Mouse (Mus musculus) adrenal gland, postnatal 14 days (tissue): ENCODE results near the gene Crybb3. TPM values are rescaled to one million over a fixed set of nuclear protein-coding genes. Genes with fewer than 3 reads are reported as not detected.

Source experiments
- DNase-seq: peaks from one replicate; pipeline ENCODE4 v3.0.0; 2021; ENCODE audit warnings: mixed read lengths
- total RNA-seq: library from RNA; stranded (reverse); gene quantifications from 2 replicates; pipeline ENCODE4 v1.2.3, GENCODE M21; 2021

Gene Crybb3
- total RNA-seq, 1 experiment from 2014 or later, result 1.4 TPM

DNA sequence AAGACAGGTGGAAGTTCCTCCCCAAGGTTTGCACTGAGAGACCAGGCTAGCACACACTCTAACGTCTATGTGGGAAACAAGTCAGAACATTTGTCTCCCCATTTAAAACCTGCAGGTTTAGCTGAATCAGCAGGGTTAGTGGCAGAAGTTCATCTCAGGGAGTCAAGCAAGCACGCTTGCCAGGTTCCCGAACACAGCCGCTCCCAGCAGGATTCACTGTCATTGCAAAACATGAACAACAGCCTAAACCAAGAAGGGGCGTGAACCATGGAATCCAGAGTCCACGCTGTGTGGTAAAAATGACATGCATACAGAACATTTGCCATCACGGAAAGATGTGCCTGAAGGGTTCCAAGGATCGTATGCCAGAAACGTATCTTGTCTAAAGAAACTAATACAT lies 23.7 kb upstream of the Crybb3 start:
- no peak for DNase-seq

DNA sequence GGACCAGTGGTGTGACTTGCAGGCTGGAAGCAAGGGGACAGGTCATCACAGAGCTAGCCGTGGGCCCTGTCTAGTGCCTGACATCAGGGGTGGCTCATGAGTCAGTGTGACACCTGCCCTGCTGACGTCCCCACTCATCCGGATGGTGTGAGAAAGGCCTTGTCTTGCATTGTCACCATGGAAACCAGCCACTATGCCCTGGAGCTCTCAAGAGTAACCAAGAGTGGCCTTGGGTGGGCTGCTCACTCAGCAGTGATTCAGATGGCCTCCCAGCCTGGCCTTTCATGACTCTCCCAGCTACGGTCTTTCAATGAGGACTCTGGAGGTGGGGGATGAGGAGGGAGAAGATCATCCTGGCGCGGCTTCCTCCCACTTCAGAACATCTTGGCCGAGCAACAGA lies 21.1 kb upstream of the Crybb3 start:
- DNase-seq, result peak; percentile 85

DNA sequence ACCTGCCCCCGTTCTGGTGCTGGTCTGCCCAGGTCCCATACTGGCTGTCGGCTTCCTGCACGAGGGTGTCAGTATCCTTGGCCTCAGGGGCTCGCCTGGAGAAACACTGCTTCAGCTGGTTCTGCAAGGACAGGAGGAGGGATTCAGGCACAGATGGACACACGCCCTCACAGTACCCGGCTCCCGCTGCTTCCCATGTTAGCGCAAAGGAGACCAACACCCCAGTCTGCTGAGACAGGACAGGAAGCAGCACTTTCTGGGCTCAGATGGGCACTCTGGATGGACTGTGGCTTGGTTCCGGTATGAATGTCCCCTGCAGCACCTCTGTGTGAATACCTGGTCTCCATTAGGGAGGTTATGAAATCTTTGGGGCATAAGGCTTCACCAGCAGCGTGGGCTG lies 20.1 kb upstream of the Crybb3 start:
- no peak for DNase-seq

DNA sequence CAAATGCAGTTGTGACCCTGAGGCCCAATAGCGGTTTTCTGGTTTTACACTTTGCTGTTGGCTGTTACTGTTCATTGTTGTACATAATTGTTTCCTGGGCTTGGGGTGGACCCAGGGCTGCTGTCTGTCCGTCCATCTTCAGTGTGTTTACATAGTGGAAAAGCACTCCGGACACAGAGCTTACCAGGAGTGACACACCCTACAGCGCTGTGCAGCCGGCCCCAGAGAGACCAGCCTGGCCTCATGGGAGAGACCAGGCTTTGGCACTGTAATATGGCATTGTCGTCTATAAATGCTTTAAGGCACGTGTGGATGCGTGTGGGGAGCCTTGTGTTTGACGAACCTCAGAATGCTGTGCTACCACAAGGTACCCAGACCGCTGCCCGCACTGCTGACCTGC lies 19.0 kb upstream of the Crybb3 start:
- no peak for DNase-seq

DNA sequence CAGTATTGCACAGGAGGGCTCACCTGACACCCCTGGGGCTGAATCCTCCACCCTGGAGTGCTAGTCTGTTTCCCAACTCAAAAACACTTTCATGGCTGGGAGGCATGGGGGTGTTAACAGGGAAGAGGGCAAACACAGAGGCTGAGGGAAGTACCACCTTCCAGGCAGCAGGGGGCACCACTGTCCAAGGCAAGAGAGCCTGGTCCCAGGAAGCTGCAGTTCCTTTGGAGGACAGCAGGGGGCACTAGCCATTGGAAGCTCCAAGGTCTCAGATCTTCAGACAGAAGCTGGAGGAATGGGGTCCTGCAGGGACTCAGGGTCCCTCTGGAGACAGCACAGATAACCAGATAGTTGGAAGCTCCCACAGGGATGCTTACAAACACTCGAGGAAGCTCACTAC lies 18.2 kb upstream of the Crybb3 start:
- peak; percentile 95 for DNase-seq

DNA sequence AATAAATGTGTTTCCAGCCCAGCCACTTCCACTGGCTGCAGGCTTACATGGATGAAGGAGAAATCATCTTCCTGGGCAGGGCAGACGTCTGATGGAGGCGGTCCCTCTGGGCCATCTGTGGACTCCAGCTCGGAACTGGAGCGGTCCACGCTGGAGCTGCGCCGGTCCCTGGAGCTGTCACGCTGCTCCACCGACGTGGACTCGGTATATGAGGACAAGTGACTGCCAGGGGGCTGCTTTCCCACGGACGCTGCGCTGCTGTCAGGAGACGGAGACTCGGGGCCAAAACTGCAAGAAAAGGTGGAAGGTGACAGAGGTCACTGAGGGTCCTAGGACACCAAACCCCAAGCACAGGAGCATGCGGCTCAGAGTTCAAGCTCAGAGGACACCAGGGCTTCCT lies 16.2 kb upstream of the Crybb3 start:
- DNase-seq, result no peak

DNA sequence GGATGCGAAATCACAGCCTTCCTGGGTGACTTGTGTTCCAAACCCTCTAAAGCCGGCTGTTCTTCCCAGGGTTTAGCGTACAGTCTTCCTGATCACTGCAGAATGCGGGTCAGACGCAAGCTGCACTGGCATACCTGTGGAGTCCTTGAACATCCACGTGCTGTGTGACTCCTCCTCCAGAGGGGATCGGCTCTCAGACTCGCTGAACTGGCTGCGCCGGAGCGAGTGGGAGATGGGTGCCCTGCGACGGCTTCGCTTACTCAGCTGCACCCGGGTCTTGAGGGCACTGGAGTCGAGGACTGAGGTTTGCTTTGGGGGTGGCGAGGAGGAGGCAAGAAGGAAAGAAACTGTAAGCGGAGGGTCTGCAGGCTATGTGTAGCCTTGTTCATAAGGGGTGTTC lies 14.1 kb upstream of the Crybb3 start:
- DNase-seq, result no peak

DNA sequence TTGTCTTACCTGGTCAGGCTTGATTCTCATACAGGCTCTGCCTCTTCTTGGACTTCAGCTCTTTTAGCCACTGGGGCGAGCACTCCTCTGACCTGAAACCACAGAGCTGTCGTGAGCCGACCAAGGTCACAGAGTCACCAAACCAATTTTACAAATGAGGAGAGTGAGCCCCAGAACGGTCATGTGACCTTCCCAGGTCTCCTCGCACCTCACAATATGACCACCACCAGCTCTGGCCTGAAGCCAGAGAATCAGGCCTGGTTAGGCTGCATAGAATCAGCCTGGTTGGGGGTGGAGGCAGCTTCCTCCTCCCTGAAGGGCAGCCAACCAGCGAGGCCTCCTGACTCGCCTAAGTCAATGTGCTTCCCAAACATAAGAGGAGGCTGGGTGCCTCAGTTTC lies 11.0 kb upstream of the Crybb3 start:
- no peak for DNase-seq

DNA sequence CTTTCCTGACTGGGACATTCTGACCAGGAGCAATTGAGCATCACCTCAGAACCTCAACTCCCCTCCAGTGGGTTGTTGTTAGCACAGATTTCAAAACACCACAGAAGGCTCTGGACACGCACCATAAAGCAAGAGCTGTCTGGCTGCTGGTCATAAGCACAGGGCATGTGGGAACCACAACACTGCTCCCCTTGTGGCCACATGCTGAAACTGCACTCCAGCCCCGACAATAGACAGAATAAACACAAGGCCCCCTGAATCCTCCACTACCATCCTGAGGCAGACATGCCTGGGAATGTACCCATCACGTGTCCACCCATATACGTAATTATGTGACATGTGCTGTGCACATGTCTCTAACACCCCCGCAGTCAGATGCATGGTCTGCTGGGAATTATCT lies 9.8 kb upstream of the Crybb3 start:
- peak; percentile 67 for DNase-seq

DNA sequence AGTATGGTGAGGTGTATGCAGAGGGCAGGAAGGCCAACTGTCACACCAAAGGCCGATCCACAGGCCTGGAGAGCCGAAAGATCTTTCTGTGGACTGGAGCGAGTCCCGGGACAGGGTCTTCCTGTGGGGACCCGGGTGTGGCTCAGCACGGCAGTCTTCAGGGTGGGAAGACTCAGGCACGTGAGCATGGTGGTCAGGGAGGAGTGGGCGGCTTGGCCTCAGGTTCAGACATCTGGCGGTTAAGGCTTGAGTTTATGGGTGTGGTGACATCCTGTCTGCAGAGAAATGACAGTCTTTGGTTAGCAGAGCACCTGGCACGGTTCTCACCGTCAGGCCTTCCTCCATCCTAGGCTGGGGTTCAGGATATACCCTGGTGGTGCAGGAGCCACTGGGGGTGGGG lies 9.4 kb upstream of the Crybb3 start:
- no peak for DNase-seq

DNA sequence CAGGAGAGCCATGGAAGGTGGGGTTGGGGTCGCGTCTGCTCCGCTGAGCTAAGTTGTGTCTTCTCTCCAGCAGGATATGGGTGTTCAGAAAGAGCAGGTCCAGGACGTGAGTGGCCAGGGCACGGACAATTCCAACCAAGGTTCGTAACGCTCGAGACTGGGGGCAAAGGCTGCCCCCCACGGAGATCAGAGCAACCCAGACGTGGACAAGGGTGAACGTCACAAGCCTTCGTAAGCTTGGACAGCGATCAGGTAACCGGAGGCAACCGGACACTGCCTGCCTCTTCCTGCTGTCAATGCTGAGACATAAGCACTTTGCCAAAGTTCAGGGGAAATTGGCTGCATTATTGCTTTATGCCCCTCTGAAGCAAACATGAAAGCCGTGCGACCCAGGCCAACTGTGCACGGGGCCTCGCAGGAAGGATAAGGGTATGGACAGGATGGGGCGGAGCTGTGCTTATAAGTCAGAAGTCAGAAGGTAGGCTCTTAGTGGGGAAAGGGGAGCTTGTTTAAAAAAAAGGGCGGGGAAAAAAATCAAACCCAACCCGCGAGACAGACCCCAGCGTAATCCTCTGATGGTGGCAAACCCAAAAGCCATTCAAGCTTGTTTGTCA lies 8.8 kb upstream of the Crybb3 start:
- no peak for DNase-seq

DNA sequence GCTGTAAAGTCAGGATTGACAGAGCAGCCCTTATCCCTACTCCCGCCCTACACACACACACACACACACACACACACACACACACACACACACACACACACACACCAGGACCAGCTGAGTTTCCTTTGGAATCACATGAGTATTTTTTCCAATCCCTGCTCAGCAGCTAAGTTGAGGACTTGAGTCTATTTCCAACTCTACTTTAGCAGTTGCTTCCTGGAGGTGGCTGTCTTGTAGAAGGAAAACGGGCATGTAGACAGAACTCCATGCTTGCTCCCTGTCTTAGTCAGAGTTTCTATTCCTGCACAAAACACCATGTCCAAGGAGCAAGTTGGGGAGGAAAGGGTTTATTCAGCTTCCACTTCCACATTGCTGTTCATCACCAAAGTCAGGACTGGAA lies 6.1 kb upstream of the Crybb3 start:
- no peak for DNase-seq

DNA sequence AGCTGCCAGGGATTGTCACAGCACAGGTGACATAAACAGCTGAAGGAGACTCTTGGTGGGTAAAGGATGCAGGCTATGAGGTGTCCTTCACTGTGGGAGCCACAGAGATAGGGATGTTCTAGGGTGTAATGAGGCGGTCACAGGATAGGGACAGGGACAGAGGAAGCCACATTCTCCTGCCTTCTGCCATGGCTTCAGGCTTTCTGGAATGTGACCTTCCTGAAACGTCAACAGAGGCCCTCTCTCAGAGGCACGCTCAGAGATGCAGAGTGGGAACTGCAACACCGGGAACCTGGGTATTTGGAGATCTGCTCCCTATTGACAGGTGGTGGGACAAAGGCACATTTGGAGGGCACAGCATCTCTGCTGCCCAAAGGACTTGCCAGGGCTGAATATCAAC lies 5.6 kb upstream of the Crybb3 start:
- DNase-seq, result no peak

DNA sequence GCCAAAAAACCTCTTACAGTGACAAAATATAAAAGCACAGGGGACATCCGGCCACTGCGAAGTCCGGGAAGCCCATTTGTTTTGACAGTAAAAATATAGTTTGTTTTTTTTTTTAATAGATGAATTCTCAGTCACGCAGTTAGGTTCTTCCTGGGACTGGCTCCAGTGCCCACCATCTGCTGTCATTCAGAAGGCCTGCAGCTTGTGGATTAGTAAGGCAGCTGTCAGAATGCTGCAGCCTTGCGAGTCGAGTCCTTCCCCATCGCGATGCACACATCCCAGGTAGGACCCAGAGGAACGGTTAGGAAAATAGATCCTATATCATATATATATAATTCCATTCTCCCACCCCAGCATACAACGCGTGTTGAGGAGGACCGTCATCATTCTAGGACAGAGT lies 5.1 kb upstream of the Crybb3 start:
- no peak for DNase-seq

DNA sequence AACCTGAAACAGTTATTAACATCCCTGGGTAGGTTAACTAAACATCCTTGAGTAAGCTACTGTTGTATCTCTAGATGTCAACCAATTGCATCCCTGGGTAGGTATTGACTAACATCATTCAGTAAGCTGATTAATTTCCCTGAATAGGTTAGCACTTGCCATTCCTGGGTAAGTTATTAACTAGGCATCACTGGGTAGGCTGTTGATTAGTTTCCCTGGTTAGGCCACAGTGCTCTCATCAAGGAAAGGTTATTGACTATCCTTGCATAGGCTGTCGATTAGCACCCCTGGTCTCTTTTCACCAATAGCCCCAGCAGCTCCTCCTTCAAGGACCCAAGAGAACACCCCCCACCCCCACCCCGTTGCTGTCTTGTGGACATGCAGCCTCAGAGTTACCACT lies 4.5 kb upstream of the Crybb3 start:
- DNase-seq, result no peak

DNA sequence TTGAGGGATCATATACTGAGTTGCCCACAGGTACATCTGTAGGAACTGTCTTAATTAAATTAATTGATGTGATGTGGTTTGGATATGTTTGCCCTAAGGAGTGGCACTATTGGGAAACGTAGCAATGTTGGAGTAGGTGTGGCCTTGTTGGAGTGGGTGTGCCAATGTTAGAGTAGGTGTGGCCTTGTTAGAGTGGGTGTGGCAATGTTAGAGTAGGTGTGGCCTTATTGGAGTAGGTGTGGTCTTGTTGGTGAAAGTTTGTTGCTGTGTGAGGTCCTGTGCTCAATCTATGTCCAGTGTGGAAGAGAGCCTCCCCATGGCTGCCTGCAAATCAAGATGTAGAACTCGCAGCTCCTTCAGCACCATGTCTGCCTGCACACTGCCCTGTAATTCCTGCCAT lies 2.9 kb upstream of the Crybb3 start:
- peak; percentile 1 for DNase-seq

DNA sequence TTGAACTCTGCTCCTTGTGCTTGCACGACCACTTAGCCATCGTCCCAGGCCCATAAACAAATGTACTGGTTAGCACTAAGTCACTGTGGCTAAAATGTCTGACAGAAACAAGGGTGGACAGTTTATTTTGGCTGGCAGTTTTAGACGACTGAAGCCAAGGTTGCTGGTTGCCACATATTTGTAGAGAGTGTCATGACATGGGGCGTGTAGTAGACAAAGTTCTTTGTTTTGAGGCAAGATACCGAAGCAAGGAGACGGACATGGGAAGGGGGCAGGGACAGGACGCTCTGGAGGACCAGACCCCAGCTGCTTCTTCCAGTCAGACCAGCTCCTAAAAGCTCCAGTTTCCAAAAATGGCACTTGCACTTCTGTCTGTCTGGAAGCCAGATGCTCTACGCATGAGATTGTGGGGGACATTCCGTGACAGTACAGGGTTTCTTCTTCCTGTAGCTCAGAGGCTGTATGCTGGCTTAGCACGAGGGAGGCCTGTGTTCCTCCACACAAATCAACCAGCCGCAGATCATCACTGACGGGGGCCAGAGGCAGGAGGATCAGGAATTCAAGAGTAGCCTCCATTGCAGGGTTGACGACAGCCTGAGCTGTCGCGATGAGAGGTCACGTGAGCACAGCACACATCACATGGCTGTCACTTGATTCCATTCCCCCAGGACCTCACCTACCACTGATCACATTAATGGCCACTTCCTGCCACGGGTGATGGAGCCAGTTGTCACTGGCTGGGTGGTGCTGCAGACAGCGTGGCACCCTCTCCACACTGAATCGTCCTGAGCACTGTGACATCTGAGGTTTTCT lies 1.2 kb upstream of the Crybb3 start:
- peak; percentile 10 for DNase-seq

DNA sequence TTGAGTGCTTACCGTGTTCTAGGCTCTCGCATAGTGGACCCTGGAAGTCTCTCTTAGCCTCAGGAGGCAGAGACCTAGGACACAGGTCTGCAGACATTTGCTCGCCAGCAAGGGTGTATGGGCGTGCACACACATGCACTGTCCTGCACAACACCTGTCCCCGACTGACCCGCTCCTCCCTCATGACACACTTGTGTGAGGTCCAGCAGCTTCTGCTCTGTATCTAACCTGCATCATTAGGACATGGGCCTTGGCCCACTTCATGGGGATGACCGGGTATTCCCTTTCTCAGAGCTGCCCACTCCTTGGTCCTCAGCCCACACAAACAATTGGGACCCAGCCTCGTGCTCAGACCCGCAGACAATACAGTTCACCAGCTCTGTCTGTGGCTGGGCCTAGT lies 364 bp downstream of the Crybb3 start:
- DNase-seq, result peak; percentile 2

DNA sequence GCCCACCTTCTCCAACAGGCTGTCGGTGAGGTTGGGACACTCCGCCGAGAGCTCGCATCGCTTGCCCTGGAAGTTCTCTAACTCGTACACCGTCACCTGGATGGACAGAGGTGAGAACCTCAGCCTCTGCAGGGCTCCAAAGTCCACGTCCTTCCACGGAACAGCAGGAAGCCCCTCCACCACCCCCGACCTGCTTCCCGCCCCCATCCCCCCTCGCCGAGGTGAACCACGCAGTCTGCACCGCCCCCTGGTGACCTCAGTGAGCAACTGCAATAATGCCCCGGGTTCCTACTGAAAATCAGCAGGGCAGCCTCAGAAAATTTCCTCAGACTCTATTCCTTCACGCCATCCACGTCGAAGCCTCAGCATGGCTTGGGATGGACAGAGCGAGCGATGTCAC lies 1.6 kb downstream of the Crybb3 start:
- DNase-seq, result peak; percentile 65

DNA sequence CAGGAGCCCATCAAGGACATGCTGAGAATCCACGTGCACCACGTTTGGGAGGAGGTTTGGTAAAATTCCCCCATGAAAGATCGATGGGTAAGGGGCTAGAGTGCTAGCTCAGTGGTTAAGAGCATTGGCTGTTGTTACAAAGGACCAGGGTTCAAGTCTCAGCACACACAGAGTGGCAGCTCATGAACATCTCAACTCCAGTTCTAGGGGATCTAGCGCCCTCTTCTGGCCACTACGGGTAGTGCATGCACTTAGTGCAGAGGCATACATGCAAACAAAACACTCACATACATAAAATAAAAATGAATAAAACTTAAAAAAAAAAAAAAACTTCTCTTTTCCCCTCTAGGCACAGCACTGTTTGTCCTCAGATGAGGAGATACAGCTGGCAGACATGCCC lies 2.7 kb downstream of the Crybb3 start:
- DNase-seq, result no peak

DNA sequence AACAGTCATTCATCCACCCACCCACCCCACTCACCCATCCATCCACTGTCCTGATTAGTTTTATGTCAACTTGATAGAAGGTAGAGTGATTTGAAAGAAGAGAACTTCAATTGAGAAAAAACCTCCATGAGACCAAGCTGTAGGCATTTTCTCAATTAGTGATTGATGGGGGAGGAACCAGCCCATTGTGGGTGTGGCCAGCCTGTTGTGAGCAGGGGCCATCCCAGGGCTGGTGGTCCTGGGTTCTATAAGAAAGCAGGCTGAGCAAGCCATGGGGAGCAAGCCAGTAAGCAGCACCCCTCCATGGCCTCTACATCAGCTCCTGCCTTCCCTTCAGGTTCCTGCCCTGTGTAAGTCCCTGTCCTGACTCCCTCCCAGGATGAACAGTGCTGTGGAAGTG lies 11.4 kb downstream of the Crybb3 start, which contains the start of gene Crybb2:
Gene Crybb2 (minus strand): TSS at position 101 of the 400 bp plus-strand sequence.
- no peak for DNase-seq

DNA sequence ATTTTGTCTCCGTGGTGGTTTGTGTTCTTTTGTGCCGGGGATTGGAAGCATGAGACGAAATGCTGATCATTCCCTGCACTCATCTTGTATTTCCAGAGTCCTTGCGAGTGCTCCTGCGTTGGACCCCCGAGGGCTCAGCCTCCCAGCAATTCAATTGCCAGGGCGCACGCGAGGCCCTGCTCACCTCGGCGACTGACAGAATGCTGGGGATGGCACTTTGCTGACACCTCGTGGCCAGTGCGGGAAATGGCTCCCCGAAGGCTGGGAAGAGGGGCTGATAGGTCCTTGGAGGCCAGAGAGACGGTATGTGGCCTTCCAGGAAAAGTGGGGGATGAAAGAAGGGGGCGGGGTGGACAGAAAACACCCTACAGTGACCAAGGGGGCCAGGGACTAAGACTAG lies 27.1 kb downstream of the Crybb3 start:
- DNase-seq, result peak; percentile 87

DNA sequence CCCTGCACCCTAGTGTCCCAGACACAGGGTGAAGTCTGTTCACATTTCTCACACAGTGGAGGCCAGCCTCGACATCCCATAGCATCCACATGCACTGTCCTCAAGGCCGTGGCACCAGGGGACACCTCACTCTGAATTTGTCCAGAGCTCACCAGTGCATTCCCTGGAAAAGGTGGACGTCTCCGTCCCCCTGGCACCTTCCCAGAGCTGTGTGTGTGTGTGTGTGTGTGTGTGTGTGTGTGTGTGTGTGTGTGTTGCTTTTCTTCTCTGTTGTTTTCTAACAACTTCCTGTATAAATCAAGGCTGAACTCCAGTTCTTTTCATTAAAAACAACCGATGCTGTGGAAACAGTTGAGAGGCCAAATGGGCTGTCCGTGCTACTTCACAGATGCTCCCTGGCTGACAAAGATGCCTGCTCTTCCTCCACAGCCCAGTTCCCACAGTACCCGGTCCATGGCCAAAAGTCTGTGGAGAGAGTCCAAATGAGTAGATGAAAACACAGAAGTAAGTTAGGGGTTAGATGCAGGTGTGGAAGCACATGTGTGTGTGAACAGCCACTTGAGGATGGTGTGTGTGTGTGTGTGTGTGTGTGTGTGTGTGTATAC lies 30.7 kb downstream of the Crybb3 start:
- DNase-seq, result no peak

DNA sequence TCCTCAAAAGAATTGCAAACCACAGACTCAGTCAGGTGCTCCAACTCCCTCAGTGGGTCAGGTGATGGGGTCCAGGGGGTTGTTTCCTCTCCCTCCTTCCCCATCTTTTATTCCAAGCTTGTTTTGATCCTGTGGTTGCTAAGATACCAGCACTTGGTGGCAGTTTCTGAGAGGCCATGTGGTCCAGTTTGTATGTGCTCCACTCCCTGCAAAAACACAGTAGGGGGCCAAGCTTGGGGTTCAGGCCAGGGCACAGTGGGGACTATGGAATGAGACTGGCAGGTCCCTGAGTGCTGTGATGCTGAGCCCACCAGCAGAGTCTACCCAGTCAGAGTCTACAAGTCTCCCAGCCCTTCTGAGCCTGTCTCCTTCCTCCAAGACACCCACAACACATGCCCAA lies 31.5 kb downstream of the Crybb3 start:
- no peak for DNase-seq
